Mouse (Mus musculus) midbrain, embryonic 10.5 days (tissue): ENCODE measurements at regions not wholly inside any gene's neighbourhood (a gene's known extent, or its start where the extent isn't known, plus 50 kb on each side); places are given as distances from the start of the nearest gene placed in this dataset.
A peak's percentile ranks its signal among the peaks of the same experiment; 100 is the strongest.
"Not testable (repeated sequence)": the region's sequence is repeated elsewhere in the genome, so short reads cannot be mapped to it uniquely, and the experiment has no call there.

Experiments used
- DNase-seq: peaks from one replicate; pipeline ENCODE4 v3.0.0-alpha.2; 2017; ENCODE audit warnings: low spot score
- H3K27ac ChIP-seq: fragments of 300-500 bp; sonication (generic); replicated peaks from 2 replicates; pipeline ENCODE4 v1.5.1; 2016; ENCODE audit warnings: mild to moderate bottlenecking
- H3K27me3 ChIP-seq: fragments of 300-500 bp; sonication (generic); 2 replicates; pipeline ENCODE4 v1.6.1; 2016; ENCODE audit warnings: low read depth, mild to moderate bottlenecking; ENCODE audit not compliant: poor library complexity, severe bottlenecking
- H3K36me3 ChIP-seq: fragments of 300-500 bp; sonication (generic); 2 replicates; pipeline ENCODE4 v1.6.1; 2016; ENCODE audit warnings: mild to moderate bottlenecking, moderate library complexity
- H3K4me1 ChIP-seq: fragments of 300-500 bp; sonication (generic); 2 replicates; pipeline ENCODE4 v1.6.1; 2016
- H3K4me3 ChIP-seq: fragments of 300-500 bp; sonication (generic); 2 replicates; pipeline ENCODE4 v1.5.1; 2016; ENCODE audit warnings: mild to moderate bottlenecking, moderate library complexity
- H3K9me3 ChIP-seq: fragments of 300-500 bp; sonication (generic); replicated peaks from 2 replicates; pipeline ENCODE4 v1.6.1; 2016; ENCODE audit warnings: mild to moderate bottlenecking
- WGBS: fragments of 180-500 bp; shearing (Covaris S2); methylation state at CpG from one replicate; pipeline ENCODE4 v1.1.7; 2016; 5-methylcytosine and 5-hydroxymethylcytosine counted together

DNA sequence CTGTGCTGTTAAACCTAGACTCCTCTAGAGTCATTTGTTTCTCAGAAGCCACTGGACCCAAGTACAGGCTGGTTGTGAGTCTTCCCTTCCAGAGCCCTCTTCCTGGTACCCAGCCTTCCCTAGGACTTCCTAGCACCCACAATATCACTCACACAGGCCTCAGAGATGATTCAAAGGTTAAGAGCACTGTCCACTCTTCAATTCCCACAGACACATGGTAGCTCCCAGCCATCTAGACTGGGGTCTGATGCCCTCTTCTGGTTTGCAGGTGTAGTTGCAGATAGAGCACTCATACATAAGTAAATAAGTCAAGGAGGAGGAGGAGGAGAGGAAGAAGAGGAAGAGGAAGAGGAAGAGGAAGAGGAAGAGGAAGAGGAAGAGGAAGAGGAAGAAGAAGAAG, 163.3 kb upstream of the Rapgef5 start:
- no peaks in the 10 kb centered on the region for H3K9me3 ChIP-seq
- no peaks in the 10 kb centered on the region for H3K36me3 ChIP-seq
- H3K27me3 ChIP-seq, result no peaks in the 10 kb centered on the region
- H3K4me3 ChIP-seq, result no peak overlapping the region
- peak overlapping the region; percentile 96 for H3K27ac ChIP-seq
- DNase-seq, result peak; percentile 55
- peaks cover 70% of the 10 kb centered on the region for H3K4me1 ChIP-seq

GRCm38 (mm10) chr12:117357811-117358210, 158.5 kb upstream of the Rapgef5 start:
- Histone ChIP-seq H3K27me3 (0 out of 2 replicates have a peak, but pooled peaks cover 4% of the 10 kb centered on the region), H3K4me3 (no peak overlapping the region), H3K36me3 (no peaks in the 10 kb centered on the region), H3K4me1 (peaks cover 47% of the 10 kb centered on the region), H3K9me3 (no peaks in the 10 kb centered on the region), H3K27ac (peak overlapping the region; percentile 67)
- WGBS, result 93% methylated on average over 2 of the region's 2 CpGs
- DNase-seq, result no peak

DNA sequence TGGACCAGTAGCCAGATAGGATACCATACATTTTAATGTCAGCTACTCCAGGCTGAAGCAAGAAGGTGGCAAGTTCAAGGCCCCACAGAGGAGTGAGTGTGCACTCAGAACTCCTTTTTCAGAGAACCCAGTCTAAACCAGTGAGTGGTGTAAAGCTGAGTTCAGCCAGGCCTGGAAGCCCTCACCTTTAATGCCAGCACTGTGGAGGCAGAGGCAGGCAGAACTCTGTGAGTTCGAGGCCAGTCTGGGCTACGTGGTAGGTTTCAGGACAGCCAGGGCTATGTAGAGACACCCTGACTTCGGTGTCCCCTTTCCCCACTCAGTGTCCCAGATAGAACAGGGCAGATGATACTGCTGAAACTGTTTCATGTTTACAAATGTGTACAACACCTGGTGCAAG, 157.4 kb upstream of the Rapgef5 start:
- H3K4me3 ChIP-seq, result no peak overlapping the region
- no peaks in the 10 kb centered on the region for H3K36me3 ChIP-seq
- 0 out of 2 replicates have a peak, but pooled peaks cover 4% of the 10 kb centered on the region for H3K27me3 ChIP-seq
- no peak for DNase-seq
- WGBS, result 92% methylated on average over 3 of the region's 3 CpGs
- no peaks in the 10 kb centered on the region for H3K9me3 ChIP-seq
- H3K27ac ChIP-seq, result peak overlapping the region; percentile 70
- H3K4me1 ChIP-seq, result peaks cover 38% of the 10 kb centered on the region

DNA sequence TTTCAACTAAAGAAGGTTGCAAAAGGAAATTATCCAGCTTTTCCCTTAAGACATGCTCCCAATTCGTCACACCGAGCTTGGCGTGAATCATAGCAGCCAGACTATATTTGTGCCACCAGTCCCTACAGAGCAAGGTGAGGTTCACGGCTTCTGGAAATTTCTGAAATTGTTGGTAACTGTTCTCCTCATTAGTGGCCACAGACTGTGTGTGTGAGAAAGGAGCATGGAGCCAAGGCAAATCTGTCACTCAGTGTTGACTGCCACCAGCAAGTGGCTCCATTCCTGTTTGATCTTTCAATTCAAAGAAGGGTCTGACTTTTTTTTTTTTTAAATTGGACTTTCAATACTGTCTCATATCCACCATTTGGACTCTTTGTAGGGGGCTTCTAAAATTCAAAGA, 156.1 kb upstream of the Rapgef5 start:
- peaks cover 31% of the 10 kb centered on the region for H3K4me1 ChIP-seq
- H3K9me3 ChIP-seq, result no peaks in the 10 kb centered on the region
- no peak overlapping the region for H3K4me3 ChIP-seq
- H3K36me3 ChIP-seq, result no peaks in the 10 kb centered on the region
- no peak for DNase-seq
- peak overlapping the region; percentile 70 for H3K27ac ChIP-seq
- H3K27me3 ChIP-seq, result 0 out of 2 replicates have a peak, but pooled peaks cover 4% of the 10 kb centered on the region
- 91% methylated on average over 4 of the region's 4 CpGs for WGBS

GRCm38 (mm10) chr12:117361826-117362225, 154.5 kb upstream of the Rapgef5 start:
- WGBS, result 89% methylated on average over 7 of the region's 7 CpGs
- no peaks in the 10 kb centered on the region for H3K36me3 ChIP-seq
- peaks cover 27% of the 10 kb centered on the region for H3K4me1 ChIP-seq
- DNase-seq, result no peak
- peak overlapping the region; percentile 74; the same call in 1 of the 2 replicates for H3K27ac ChIP-seq
- H3K4me3 ChIP-seq, result no peak overlapping the region
- H3K27me3 ChIP-seq, result 0 out of 2 replicates have a peak, but pooled peaks cover 4% of the 10 kb centered on the region
- H3K9me3 ChIP-seq, result no peaks in the 10 kb centered on the region

DNA sequence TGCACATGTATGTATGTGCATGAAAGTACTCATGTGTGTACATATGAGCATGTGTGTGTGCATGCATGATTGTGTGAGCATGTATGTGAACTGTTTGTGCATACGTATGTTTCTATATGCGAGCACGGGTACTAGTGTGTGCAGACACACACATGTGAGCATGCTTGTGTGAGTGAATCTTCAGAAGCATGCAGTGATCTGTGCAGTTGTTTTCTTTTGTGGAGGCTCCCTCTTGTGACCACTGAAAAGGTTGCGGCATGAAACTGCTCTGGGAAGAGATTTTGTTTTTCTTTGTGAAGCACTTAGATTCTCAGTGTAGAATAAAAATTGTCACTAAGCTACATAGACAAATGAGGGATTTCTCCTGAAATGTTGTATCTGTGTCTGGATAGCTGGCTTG, 152.8 kb upstream of the Rapgef5 start:
- Histone ChIP-seq H3K27ac (0 out of 2 replicates have a peak overlapping the region, but pooled peaks have one; percentile 42), H3K4me1 (peaks cover 25% of the 10 kb centered on the region)
- WGBS, result 67% methylated on average over 4 of the region's 4 CpGs

DNA sequence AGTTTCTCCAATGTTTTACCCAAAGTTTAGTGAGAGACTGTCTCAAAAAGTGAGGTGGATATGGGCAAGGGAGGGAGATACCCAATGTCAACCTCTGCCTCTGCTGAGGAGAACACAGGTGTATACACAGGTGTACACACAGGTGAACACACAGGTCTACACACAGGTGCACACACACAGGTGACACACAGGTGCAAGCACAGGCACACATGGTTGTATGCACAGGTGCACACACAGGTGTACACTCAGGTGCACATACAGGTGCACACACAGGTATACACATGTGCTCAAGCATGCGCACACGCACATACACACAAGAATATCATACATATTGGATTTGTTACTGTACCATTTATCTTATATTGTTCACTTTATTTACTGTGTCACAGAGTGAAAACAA, 151.1 kb upstream of the Rapgef5 start:
- no peak for DNase-seq
- no peaks in the 10 kb centered on the region for H3K9me3 ChIP-seq
- no peak overlapping the region for H3K4me3 ChIP-seq
- 97% methylated on average over 2 of the region's 2 CpGs for WGBS
- no peaks in the 10 kb centered on the region for H3K27me3 ChIP-seq
- peaks cover 16% of the 10 kb centered on the region for H3K4me1 ChIP-seq
- H3K27ac ChIP-seq, result no peak overlapping the region
- no peaks in the 10 kb centered on the region for H3K36me3 ChIP-seq

More for the DNA sequence above, 152.8 kb upstream of the Rapgef5 start:
- not testable (repeated sequence) for H3K9me3 ChIP-seq, DNase-seq, H3K27me3 ChIP-seq, H3K36me3 ChIP-seq, H3K4me3 ChIP-seq

- 75% methylated on average over 5 of the region's 5 CpGs for WGBS
- no peak for DNase-seq
- Histone ChIP-seq H3K4me1 (peaks cover 9% of the 10 kb centered on the region; the same call in 1 of the 2 replicates), H3K27me3 (no peaks in the 10 kb centered on the region), H3K36me3 (no peaks in the 10 kb centered on the region), H3K4me3 (no peak overlapping the region), H3K9me3 (no peaks in the 10 kb centered on the region), H3K27ac (no peak overlapping the region)
Measured at GRCm38 (mm10) chr12:117365876-117366275, 150.4 kb upstream of the Rapgef5 start.

GRCm38 (mm10) chr12:117378297-117378887, 137.9 kb upstream of the Rapgef5 start:
- no peak overlapping the region for H3K27ac ChIP-seq
- WGBS, result 88% methylated on average over 21 of the region's 21 CpGs
- H3K4me3 ChIP-seq, result no peak overlapping the region
- H3K9me3 ChIP-seq, result no peaks in the 10 kb centered on the region; the same call in 1 of the 2 replicates
- no peaks in the 10 kb centered on the region for H3K27me3 ChIP-seq
- DNase-seq, result no peak
- 0 out of 2 replicates have a peak, but pooled peaks cover 5% of the 10 kb centered on the region for H3K4me1 ChIP-seq
- no peaks in the 10 kb centered on the region for H3K36me3 ChIP-seq

DNA sequence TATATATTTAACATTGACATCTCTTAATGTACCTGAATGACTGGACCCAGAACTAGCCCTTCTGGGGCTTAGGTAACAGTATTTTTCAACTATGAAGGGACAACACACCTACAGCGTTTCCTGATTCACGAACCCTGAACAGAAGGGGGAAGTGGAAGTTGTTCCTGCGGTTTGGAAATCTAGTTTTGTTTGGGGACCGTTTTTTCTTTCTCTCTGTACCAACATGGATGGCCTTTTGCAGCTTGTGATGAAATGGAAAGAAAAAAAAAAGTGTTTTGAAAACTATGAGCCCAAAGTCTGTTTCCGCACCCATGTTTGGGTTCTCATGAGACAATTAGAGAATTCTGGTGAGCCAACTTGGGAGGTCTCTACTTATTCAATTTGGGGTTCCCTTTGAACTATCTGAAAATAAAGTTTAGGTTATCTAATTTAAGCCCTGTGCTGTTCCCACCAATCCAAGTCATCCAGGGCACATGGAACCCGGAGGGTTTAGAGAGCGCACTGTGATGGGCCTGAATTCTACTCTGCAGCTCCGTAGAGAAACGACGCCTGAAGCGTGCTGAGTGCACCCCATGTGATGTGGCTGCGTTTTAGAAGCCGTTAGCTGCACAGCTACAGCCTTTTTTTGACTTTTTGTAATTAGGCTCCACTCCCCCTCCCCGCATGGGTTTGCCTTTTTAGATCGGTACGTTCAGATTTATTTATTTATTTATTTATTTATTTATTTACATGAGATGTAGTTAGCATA, 137.0 kb upstream of the Rapgef5 start:
- H3K27ac ChIP-seq, result no peak overlapping the region
- WGBS, result 91% methylated on average over 16 of the region's 16 CpGs
- H3K27me3 ChIP-seq, result no peaks in the 10 kb centered on the region
- H3K4me1 ChIP-seq, result 0 out of 2 replicates have a peak, but pooled peaks cover 5% of the 10 kb centered on the region
- no peaks in the 10 kb centered on the region for H3K36me3 ChIP-seq
- no peak for DNase-seq
- no peaks in the 10 kb centered on the region; the same call in 1 of the 2 replicates for H3K9me3 ChIP-seq
- no peak overlapping the region for H3K4me3 ChIP-seq

GRCm38 (mm10) chr12:117380836-117381235, 135.4 kb upstream of the Rapgef5 start:
- no peaks in the 10 kb centered on the region for H3K27me3 ChIP-seq
- no peaks in the 10 kb centered on the region for H3K36me3 ChIP-seq
- H3K4me3 ChIP-seq, result no peak overlapping the region
- H3K27ac ChIP-seq, result no peak overlapping the region
- 85% methylated on average over 6 of the region's 6 CpGs for WGBS
- DNase-seq, result no peak
- no peaks in the 10 kb centered on the region; the same call in 1 of the 2 replicates for H3K9me3 ChIP-seq
- H3K4me1 ChIP-seq, result 0 out of 2 replicates have a peak, but pooled peaks cover 8% of the 10 kb centered on the region

DNA sequence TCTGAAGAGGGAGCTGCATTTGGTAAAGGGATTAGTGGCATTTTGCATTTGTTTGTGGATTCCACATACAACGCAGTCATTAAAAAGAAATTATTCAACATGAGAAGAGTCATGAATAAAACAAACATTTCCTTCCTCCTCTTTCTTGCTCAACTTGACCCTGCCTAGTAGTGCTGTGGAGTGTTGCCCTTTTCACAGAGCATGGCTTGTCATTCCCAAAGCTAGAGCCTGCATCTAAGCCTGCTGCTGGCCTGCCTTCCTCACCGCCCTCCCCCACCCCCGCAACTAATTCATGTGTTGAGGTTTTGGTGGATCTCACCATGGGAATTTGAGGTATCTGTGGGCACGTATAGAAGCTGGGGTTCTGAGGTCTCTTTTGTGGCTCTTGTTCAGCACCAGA, 133.6 kb upstream of the Rapgef5 start:
- not testable (repeated sequence) for H3K36me3 ChIP-seq, H3K9me3 ChIP-seq, DNase-seq, H3K4me3 ChIP-seq, H3K27ac ChIP-seq, H3K4me1 ChIP-seq, H3K27me3 ChIP-seq
- 53% methylated on average over 1 of the region's 4 CpGs for WGBS

- H3K36me3 ChIP-seq, result no peaks in the 10 kb centered on the region
- 16% methylated on average over 6 of the region's 6 CpGs for WGBS
- H3K4me3 ChIP-seq, result no peak overlapping the region
- 0 out of 2 replicates have a peak, but pooled peaks cover 3% of the 10 kb centered on the region for H3K4me1 ChIP-seq
- no peaks in the 10 kb centered on the region for H3K9me3 ChIP-seq
- H3K27me3 ChIP-seq, result no peaks in the 10 kb centered on the region
- peak; percentile 86 for DNase-seq
- H3K27ac ChIP-seq, result no peak overlapping the region
Measured at GRCm38 (mm10) chr12:117385072-117385666, 131.1 kb upstream of the Rapgef5 start.
